Mouse (Mus musculus): Measurements from ENCODE around the gene Ercc6l2. TPM values are rescaled to one million over a fixed set of nuclear protein-coding genes. Genes with fewer than 3 reads are reported as not detected.

The Ercc6l2 gene
- polyA plus RNA-seq, 1 experiment from 2014 or later, result 15.0 TPM

DNA sequence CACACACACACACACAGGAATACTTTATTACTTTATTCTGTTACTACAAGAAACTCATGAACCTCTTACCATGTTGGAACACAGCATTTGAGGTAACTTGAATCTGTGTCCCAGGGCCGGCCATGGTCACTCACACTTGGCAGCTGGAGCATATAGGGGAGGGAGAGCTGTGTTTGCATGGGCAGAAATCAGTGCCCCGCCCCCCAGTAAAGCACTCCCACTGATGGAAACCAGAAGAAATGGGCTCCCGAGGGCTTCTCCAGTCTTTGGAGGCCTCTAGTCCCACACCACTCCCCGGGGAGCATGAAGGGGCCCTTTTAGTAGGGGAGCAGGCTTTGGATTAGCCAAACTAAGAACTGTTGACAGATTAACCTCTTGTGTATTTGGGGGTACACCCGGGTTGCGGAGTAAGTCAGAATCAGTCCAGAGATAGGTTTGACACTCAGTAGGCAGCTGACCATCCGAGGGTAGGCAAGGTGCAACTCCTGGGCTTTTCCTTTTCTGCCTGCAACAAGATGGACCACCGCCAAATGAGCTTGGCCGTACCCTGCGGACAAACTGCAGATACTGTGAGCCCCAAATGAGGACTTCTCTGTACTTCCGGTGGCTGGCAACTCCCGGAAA, 85.8 kb downstream of the Ercc6l2 start:
- 0 out of 2 replicates have a peak, but pooled peaks have one; percentile 17 for ATAC-seq (replicated peaks)
- Histone ChIP-seq H3K27me3 (peaks cover 9% of the 10 kb centered on the region; the same call in 1 of the 2 replicates), H3K4me3 (peak overlapping the region; percentile 32), H3K36me3 (no peaks in the 10 kb centered on the region), H3K27ac (replicated peaks) (no peak overlapping the region), H3K4me1 (peaks cover 16% of the 10 kb centered on the region), H3K4me2 (replicated peaks) (peak overlapping the region; percentile 58), H3K9ac (replicated peaks) (no peak overlapping the region), H3K9me3 (no peaks in the 10 kb centered on the region)
- WGBS, result 14% methylated on average over 12 of the region's 12 CpGs

GRCm38 (mm10) chr13:63901303-63901713, 86.3 kb downstream of the Ercc6l2 start:
- WGBS, result under 1% methylated on average over 17 of the region's 17 CpGs
- H3K27ac ChIP-seq (replicated peaks), result no peak overlapping the region
- ATAC-seq (replicated peaks), result peak; percentile 81
- H3K36me3 ChIP-seq, result no peaks in the 10 kb centered on the region
- peak overlapping the region; percentile 32 for H3K4me3 ChIP-seq
- peaks cover 9% of the 10 kb centered on the region; the same call in 1 of the 2 replicates for H3K27me3 ChIP-seq
- H3K4me2 ChIP-seq (replicated peaks), result peak overlapping the region; percentile 58
- H3K9me3 ChIP-seq, result no peaks in the 10 kb centered on the region
- H3K9ac ChIP-seq (replicated peaks), result peak overlapping the region; percentile 32
- H3K4me1 ChIP-seq, result peaks cover 16% of the 10 kb centered on the region

- peak; percentile 80 for ATAC-seq (replicated peaks)
- H3K9ac ChIP-seq (replicated peaks), result peak overlapping the region; percentile 32
- H3K27ac ChIP-seq (replicated peaks), result no peak overlapping the region
- peaks cover 16% of the 10 kb centered on the region for H3K4me1 ChIP-seq
- H3K4me2 ChIP-seq (replicated peaks), result peak overlapping the region; percentile 58
- H3K4me3 ChIP-seq, result peak overlapping the region; percentile 32
- WGBS, result 13% methylated on average over 28 of the region's 28 CpGs
- H3K36me3 ChIP-seq, result no peaks in the 10 kb centered on the region
- H3K27me3 ChIP-seq, result peaks cover 9% of the 10 kb centered on the region; the same call in 1 of the 2 replicates
- no peaks in the 10 kb centered on the region for H3K9me3 ChIP-seq
Observed at GRCm38 (mm10) chr13:63901714-63902597, 86.9 kb downstream of the Ercc6l2 start.

- peaks cover 8% of the 10 kb centered on the region for H3K4me1 ChIP-seq
- no peaks in the 10 kb centered on the region for H3K36me3 ChIP-seq
- H3K27me3 ChIP-seq, result peaks cover 6% of the 10 kb centered on the region; the same call in 1 of the 2 replicates
- ATAC-seq (replicated peaks), result no peak
- no peak overlapping the region for H3K27ac ChIP-seq (replicated peaks)
- no peak overlapping the region for H3K9ac ChIP-seq (replicated peaks)
- no peak overlapping the region for H3K4me3 ChIP-seq
- WGBS, result 78% methylated on average over 4 of the region's 4 CpGs
- no peaks in the 10 kb centered on the region for H3K9me3 ChIP-seq
- H3K4me2 ChIP-seq (replicated peaks), result no peak overlapping the region
Observed at GRCm38 (mm10) chr13:63906516-63906915, 91.5 kb downstream of the Ercc6l2 start.

- Histone ChIP-seq H3K27ac (replicated peaks) (no peak overlapping the region), H3K4me1 (no peaks in the 10 kb centered on the region), H3K27me3 (peaks cover 6% of the 10 kb centered on the region; the same call in 1 of the 2 replicates), H3K4me3 (no peak overlapping the region), H3K4me2 (replicated peaks) (no peak overlapping the region), H3K9me3 (no peaks in the 10 kb centered on the region), H3K36me3 (no peaks in the 10 kb centered on the region), H3K9ac (replicated peaks) (no peak overlapping the region)
- 55% methylated on average over 4 of the region's 4 CpGs for WGBS
- no peak for ATAC-seq (replicated peaks)
Observed at GRCm38 (mm10) chr13:63907437-63907836, 92.4 kb downstream of the Ercc6l2 start.

GRCm38 (mm10) chr13:63910141-63910804, 95.2 kb downstream of the Ercc6l2 start:
- Histone ChIP-seq H3K9ac (replicated peaks) (no peak overlapping the region), H3K36me3 (no peaks in the 10 kb centered on the region), H3K27me3 (no peaks in the 10 kb centered on the region), H3K9me3 (no peaks in the 10 kb centered on the region), H3K4me3 (no peak overlapping the region), H3K4me2 (replicated peaks) (no peak overlapping the region), H3K4me1 (no peaks in the 10 kb centered on the region), H3K27ac (replicated peaks) (no peak overlapping the region)
- no peak for ATAC-seq (replicated peaks)
- WGBS, result 83% methylated on average over 5 of the region's 5 CpGs

GRCm38 (mm10) chr13:63911617-63912016, 96.6 kb downstream of the Ercc6l2 start:
- Histone ChIP-seq H3K27ac (replicated peaks) (no peak overlapping the region), H3K4me1 (0 out of 2 replicates have a peak, but pooled peaks cover under 1% of the 10 kb centered on the region), H3K9me3 (no peaks in the 10 kb centered on the region), H3K27me3 (no peaks in the 10 kb centered on the region), H3K9ac (replicated peaks) (no peak overlapping the region), H3K36me3 (no peaks in the 10 kb centered on the region), H3K4me3 (no peak overlapping the region), H3K4me2 (replicated peaks) (no peak overlapping the region)
- 78% methylated on average over 3 of the region's 3 CpGs for WGBS
- ATAC-seq (replicated peaks), result no peak

- Histone ChIP-seq H3K9ac (replicated peaks) (no peak overlapping the region), H3K9me3 (no peaks in the 10 kb centered on the region), H3K27ac (replicated peaks) (no peak overlapping the region), H3K27me3 (no peaks in the 10 kb centered on the region), H3K4me1 (peaks cover 15% of the 10 kb centered on the region), H3K36me3 (no peaks in the 10 kb centered on the region), H3K4me2 (replicated peaks) (no peak overlapping the region), H3K4me3 (no peak overlapping the region)
- no peak for ATAC-seq (replicated peaks)
- WGBS, result 89% methylated on average over 6 of the region's 6 CpGs
Observed at GRCm38 (mm10) chr13:63913136-63913535, 98.1 kb downstream of the Ercc6l2 start.

DNA sequence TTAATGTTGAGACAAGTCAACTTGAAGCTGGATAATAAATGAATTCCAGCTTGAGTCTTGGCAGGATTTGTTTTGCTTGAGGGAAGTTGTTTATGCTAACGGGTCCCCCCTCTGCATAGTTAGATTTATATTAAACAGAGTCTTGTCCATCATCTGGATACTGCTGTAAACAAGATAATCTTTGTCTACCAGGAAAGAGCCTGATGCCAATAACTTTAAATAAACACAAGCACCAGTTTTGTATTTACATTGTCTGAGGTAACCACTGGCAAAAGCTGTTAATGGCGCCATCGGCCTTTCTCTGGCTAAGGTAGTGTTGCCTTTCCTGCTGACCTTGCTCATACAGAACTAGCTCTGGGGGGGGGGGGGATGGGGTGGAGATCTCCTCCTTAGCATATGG, 100.1 kb downstream of the Ercc6l2 start:
- no peak overlapping the region for H3K4me2 ChIP-seq (replicated peaks)
- no peak overlapping the region for H3K9ac ChIP-seq (replicated peaks)
- H3K27ac ChIP-seq (replicated peaks), result no peak overlapping the region
- 85% methylated on average over 3 of the region's 3 CpGs for WGBS
- H3K4me1 ChIP-seq, result peaks cover 30% of the 10 kb centered on the region
- H3K36me3 ChIP-seq, result no peaks in the 10 kb centered on the region
- no peak overlapping the region for H3K4me3 ChIP-seq
- ATAC-seq (replicated peaks), result no peak
- no peaks in the 10 kb centered on the region for H3K27me3 ChIP-seq
- no peaks in the 10 kb centered on the region for H3K9me3 ChIP-seq

GRCm38 (mm10) chr13:63915684-63916083, 100.6 kb downstream of the Ercc6l2 start:
- 86% methylated on average over 1 of the region's 1 CpGs for WGBS
- Histone ChIP-seq H3K27ac (replicated peaks) (no peak overlapping the region), H3K27me3 (no peaks in the 10 kb centered on the region), H3K36me3 (no peaks in the 10 kb centered on the region), H3K9me3 (no peaks in the 10 kb centered on the region), H3K4me3 (no peak overlapping the region), H3K4me2 (replicated peaks) (no peak overlapping the region), H3K9ac (replicated peaks) (no peak overlapping the region), H3K4me1 (peaks cover 30% of the 10 kb centered on the region)
- no peak for ATAC-seq (replicated peaks)

DNA sequence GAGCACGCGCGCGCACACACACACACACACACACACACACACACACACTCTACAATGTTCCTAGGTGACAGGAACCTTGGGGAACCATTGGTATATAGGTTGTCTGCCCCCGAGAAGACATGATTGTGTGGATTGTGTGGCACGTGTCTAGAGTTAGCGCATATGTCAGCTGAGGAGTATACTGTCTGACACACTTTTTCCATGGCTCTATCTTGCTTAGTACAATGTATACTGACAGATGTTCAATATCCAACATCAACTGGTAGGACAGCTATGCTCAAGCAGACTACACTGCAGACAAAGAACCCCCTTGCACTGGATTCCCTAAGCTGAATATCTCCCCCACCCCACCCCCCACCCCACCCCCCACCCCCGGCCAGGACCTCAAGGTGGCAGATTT, 101.5 kb downstream of the Ercc6l2 start:
- Histone ChIP-seq H3K4me1 (peaks cover 30% of the 10 kb centered on the region), H3K27me3 (no peaks in the 10 kb centered on the region), H3K27ac (replicated peaks) (no peak overlapping the region), H3K4me2 (replicated peaks) (no peak overlapping the region), H3K36me3 (no peaks in the 10 kb centered on the region), H3K9ac (replicated peaks) (no peak overlapping the region), H3K9me3 (0 out of 2 replicates have a peak, but pooled peaks cover 2% of the 10 kb centered on the region), H3K4me3 (no peak overlapping the region)
- 99% methylated on average over 8 of the region's 8 CpGs for WGBS
- ATAC-seq (replicated peaks), result no peak
